Comparison of ENCODE assay signal across 8 mouse cellular contexts in genomic region chr4:34231270-34231669, GRCm38 (mm10).
DNase-seq lines count a peak whose midpoint lies in the region; ATAC-seq lines count a peak whose summit lies in the region.

No protein-coding gene starts in this region.

- H3K36me3 ChIP-seq in forebrain, embryonic 15.5 days: no peaks in the 10 kb centered on the region
- H3K36me3 ChIP-seq in hindbrain, embryonic 15.5 days: no peaks in the 10 kb centered on the region

- WGBS in forebrain, embryonic 15.5 days: 2% methylated on average over 3 of the region's 3 CpGs
- 6% methylated on average over 3 of the region's 3 CpGs for WGBS in hindbrain, embryonic 15.5 days

- peaks cover 6% of the 10 kb centered on the region for H3K4me1 ChIP-seq in forebrain, embryonic 15.5 days
- peaks cover 7% of the 10 kb centered on the region; the same call in 1 of the 2 replicates for H3K4me1 ChIP-seq in hindbrain, embryonic 15.5 days (replicated peaks)

- H3K4me2 ChIP-seq in forebrain, embryonic 15.5 days (replicated peaks): no peak overlapping the region
- H3K4me2 ChIP-seq in hindbrain, embryonic 15.5 days: no peak overlapping the region

- DNase-seq in heart, adult 8-10 months (ENCODE audit: low spot score): peak; percentile 5
- no peak for DNase-seq in heart, postnatal 25 days (ENCODE audit: low spot score)
- peak; percentile 73 for DNase-seq in cerebellum, adult 11 months
- DNase-seq in layer of hippocampus, postnatal 10 days (ENCODE audit: low spot score in 2 of 2): peak; percentile 82 to 83
- peak; percentile 76 to 78 for DNase-seq in right cerebral cortex, adult 2 months (ENCODE audit: low spot score in 2 of 2)

- no peak overlapping the region for H3K4me3 ChIP-seq in forebrain, embryonic 15.5 days
- H3K4me3 ChIP-seq in hindbrain, embryonic 15.5 days: no peak overlapping the region

- no peaks in the 10 kb centered on the region for H3K9me3 ChIP-seq in forebrain, embryonic 15.5 days
- H3K9me3 ChIP-seq in hindbrain, embryonic 15.5 days: no peaks in the 10 kb centered on the region

- no peak overlapping the region for H3K9ac ChIP-seq in forebrain, embryonic 15.5 days (replicated peaks)
- H3K9ac ChIP-seq in hindbrain, embryonic 15.5 days: no peak overlapping the region

- no peak overlapping the region for H3K27ac ChIP-seq in forebrain, embryonic 15.5 days (replicated peaks)
- no peak overlapping the region for H3K27ac ChIP-seq in hindbrain, embryonic 15.5 days (replicated peaks)

- peak; percentile 93 for ATAC-seq in forebrain, embryonic 15.5 days (replicated peaks)
- ATAC-seq in hindbrain, embryonic 15.5 days (ENCODE audit: low FRiP score, low read depth): peak; percentile 89; the same call in 1 of the 2 replicates
- peak; percentile 43; the same call in 1 of the 2 replicates for ATAC-seq in megakaryocyte, adult 5-6 weeks (ENCODE audit: poor library complexity, severe bottlenecking)

- no peaks in the 10 kb centered on the region for H3K27me3 ChIP-seq in forebrain, embryonic 15.5 days
- H3K27me3 ChIP-seq in hindbrain, embryonic 15.5 days: no peaks in the 10 kb centered on the region

- intact Hi-C loops in heart, postnatal 25 days (cut with DNase I): loop anchor here (2.0 kb wide), 1 partner anchor 828 kb away; no protein-coding TSS in a partner anchor

Comparison
In these comparisons a context has a peak if more than half of its experiments do, and no peak if none do; other contexts are left out.
1. ATAC-seq: peak in every context shown above with its lines; median percentile 93 in forebrain, embryonic 15.5 days; 89 in hindbrain, embryonic 15.5 days; 43 in megakaryocyte, adult 5-6 weeks.